Mouse (Mus musculus): ENCODE results near the gene Mvk. TPM values are rescaled to one million over a fixed set of nuclear protein-coding genes. Genes with fewer than 3 reads are reported as not detected.
A peak's percentile ranks its signal among the peaks of the same experiment; 100 is the strongest.

Mvk gene
- polyA plus RNA-seq (2014; fragmentation: Nextera tagmentation; extraction: Ambion mirVana), result 76.9 and 81.2 TPM in 2 replicates

GRCm38 (mm10) chr5:114443566-114444367 is at the start of gene Mvk, which contains the start of gene Mmab:
TSS of gene Mvk (plus strand) at chr5:114444269.
TSS of gene Mmab (minus strand) at chr5:114444060.
- peak; percentile 98 for ATAC-seq (ENCODE audit: low FRiP score)
- H3K9me3 ChIP-seq (ENCODE audit: control insufficient read depth, low read length), result no peaks in the 10 kb centered on the region
- no peaks in the 10 kb centered on the region for H3K27me3 ChIP-seq (ENCODE audit: control insufficient read depth, insufficient read depth, low read length)
- peak within 1 kb of the TSS; percentile 87 for H3K4me2 ChIP-seq (replicated peaks)
- peak within 1 kb of the TSS; percentile 67 for H3K4me3 ChIP-seq (replicated peaks; ENCODE audit: low read length)
- peaks cover 9% of the 10 kb centered on the region for H3K4me1 ChIP-seq (replicated peaks; ENCODE audit: control insufficient read depth, insufficient read depth, low read length)
- 3% methylated on average over 43 of the region's 43 CpGs for WGBS
- peak; percentile 97 for DNase-seq (ENCODE audit: low spot score)
- peak within 1 kb of the TSS; percentile 74 for H3K27ac ChIP-seq
- H3K9ac ChIP-seq, result peak within 1 kb of the TSS; percentile 80
- H3K36me3 ChIP-seq (replicated peaks; ENCODE audit: control insufficient read depth, insufficient read depth), result peaks cover 13% of the 10 kb centered on the region; the same call in 1 of the 2 replicates

- ATAC-seq (ENCODE audit: low FRiP score) (no peak), DNase-seq (ENCODE audit: low spot score) (no peak)
- no peak overlapping the region for H3K4me2 ChIP-seq (replicated peaks)
- peaks cover 100% of the 10 kb centered on the region for H3K36me3 ChIP-seq (replicated peaks; ENCODE audit: control insufficient read depth, insufficient read depth)
- no peak overlapping the region for H3K27ac ChIP-seq
- no peaks in the 10 kb centered on the region for H3K4me1 ChIP-seq (replicated peaks; ENCODE audit: control insufficient read depth, insufficient read depth, low read length)
- no peak overlapping the region for H3K9ac ChIP-seq
- no peak overlapping the region for H3K4me3 ChIP-seq (replicated peaks; ENCODE audit: low read length)
- 94% methylated on average over 14 of the region's 14 CpGs for WGBS
- no peaks in the 10 kb centered on the region for H3K9me3 ChIP-seq (ENCODE audit: control insufficient read depth, low read length)
- H3K27me3 ChIP-seq (ENCODE audit: control insufficient read depth, insufficient read depth, low read length), result no peaks in the 10 kb centered on the region
These were observed 37.5 kb upstream of the Mvk start for GRCm38 (mm10) chr5:114406592-114406991.

GRCm38 (mm10) chr5:114407269-114407668 is 36.8 kb upstream of the Mvk start:
- DNase-seq (ENCODE audit: low spot score) (no peak), ATAC-seq (ENCODE audit: low FRiP score) (no peak)
- 85% methylated on average over 10 of the region's 10 CpGs for WGBS
- Histone ChIP-seq H3K4me1 (replicated peaks; ENCODE audit: control insufficient read depth, insufficient read depth, low read length) (no peaks in the 10 kb centered on the region), H3K4me3 (replicated peaks; ENCODE audit: low read length) (no peak overlapping the region), H3K9me3 (ENCODE audit: control insufficient read depth, low read length) (no peaks in the 10 kb centered on the region), H3K36me3 (replicated peaks; ENCODE audit: control insufficient read depth, insufficient read depth) (peaks cover 100% of the 10 kb centered on the region), H3K27ac (no peak overlapping the region), H3K27me3 (ENCODE audit: control insufficient read depth, insufficient read depth, low read length) (no peaks in the 10 kb centered on the region), H3K4me2 (replicated peaks) (no peak overlapping the region), H3K9ac (no peak overlapping the region)

- WGBS, result 92% methylated on average over 9 of the region's 9 CpGs
- no peak overlapping the region for H3K4me3 ChIP-seq (replicated peaks; ENCODE audit: low read length)
- no peaks in the 10 kb centered on the region for H3K4me1 ChIP-seq (replicated peaks; ENCODE audit: control insufficient read depth, insufficient read depth, low read length)
- DNase-seq (ENCODE audit: low spot score), result no peak
- no peak for ATAC-seq (ENCODE audit: low FRiP score)
- H3K27me3 ChIP-seq (ENCODE audit: control insufficient read depth, insufficient read depth, low read length), result no peaks in the 10 kb centered on the region
- no peak overlapping the region for H3K4me2 ChIP-seq (replicated peaks)
- H3K36me3 ChIP-seq (replicated peaks; ENCODE audit: control insufficient read depth, insufficient read depth), result peaks cover 100% of the 10 kb centered on the region
- no peak overlapping the region for H3K9ac ChIP-seq
- no peaks in the 10 kb centered on the region for H3K9me3 ChIP-seq (ENCODE audit: control insufficient read depth, low read length)
- H3K27ac ChIP-seq, result no peak overlapping the region
These were observed 36.3 kb upstream of the Mvk start for GRCm38 (mm10) chr5:114407810-114408209.

GRCm38 (mm10) chr5:114408846-114409245 is 35.2 kb upstream of the Mvk start:
- peaks cover 100% of the 10 kb centered on the region for H3K36me3 ChIP-seq (replicated peaks; ENCODE audit: control insufficient read depth, insufficient read depth)
- ATAC-seq (ENCODE audit: low FRiP score) (no peak), DNase-seq (ENCODE audit: low spot score) (no peak)
- H3K4me3 ChIP-seq (replicated peaks; ENCODE audit: low read length), result no peak overlapping the region
- H3K9me3 ChIP-seq (ENCODE audit: control insufficient read depth, low read length), result no peaks in the 10 kb centered on the region
- 97% methylated on average over 11 of the region's 11 CpGs for WGBS
- no peaks in the 10 kb centered on the region for H3K27me3 ChIP-seq (ENCODE audit: control insufficient read depth, insufficient read depth, low read length)
- no peak overlapping the region for H3K4me2 ChIP-seq (replicated peaks)
- H3K27ac ChIP-seq, result no peak overlapping the region
- H3K4me1 ChIP-seq (replicated peaks; ENCODE audit: control insufficient read depth, insufficient read depth, low read length), result no peaks in the 10 kb centered on the region
- no peak overlapping the region for H3K9ac ChIP-seq

- ATAC-seq (ENCODE audit: low FRiP score) (no peak), DNase-seq (ENCODE audit: low spot score) (no peak)
- Histone ChIP-seq H3K4me3 (replicated peaks; ENCODE audit: low read length) (no peak overlapping the region), H3K27me3 (ENCODE audit: control insufficient read depth, insufficient read depth, low read length) (no peaks in the 10 kb centered on the region), H3K27ac (no peak overlapping the region), H3K4me2 (replicated peaks) (no peak overlapping the region), H3K4me1 (replicated peaks; ENCODE audit: control insufficient read depth, insufficient read depth, low read length) (no peaks in the 10 kb centered on the region), H3K9ac (no peak overlapping the region), H3K36me3 (replicated peaks; ENCODE audit: control insufficient read depth, insufficient read depth) (peaks cover 100% of the 10 kb centered on the region), H3K9me3 (ENCODE audit: control insufficient read depth, low read length) (no peaks in the 10 kb centered on the region)
- WGBS, result 91% methylated on average over 13 of the region's 13 CpGs
These were observed 33.6 kb upstream of the Mvk start for GRCm38 (mm10) chr5:114410429-114410828.

GRCm38 (mm10) chr5:114412361-114412998 is 31.6 kb upstream of the Mvk start:
- no peaks in the 10 kb centered on the region for H3K9me3 ChIP-seq (ENCODE audit: control insufficient read depth, low read length)
- no peak overlapping the region for H3K4me2 ChIP-seq (replicated peaks)
- ATAC-seq (ENCODE audit: low FRiP score) (no peak), DNase-seq (ENCODE audit: low spot score) (no peak)
- H3K27ac ChIP-seq, result no peak overlapping the region
- H3K27me3 ChIP-seq (ENCODE audit: control insufficient read depth, insufficient read depth, low read length), result no peaks in the 10 kb centered on the region
- no peaks in the 10 kb centered on the region for H3K4me1 ChIP-seq (replicated peaks; ENCODE audit: control insufficient read depth, insufficient read depth, low read length)
- WGBS, result 86% methylated on average over 23 of the region's 23 CpGs
- H3K9ac ChIP-seq, result no peak overlapping the region
- H3K4me3 ChIP-seq (replicated peaks; ENCODE audit: low read length), result no peak overlapping the region
- H3K36me3 ChIP-seq (replicated peaks; ENCODE audit: control insufficient read depth, insufficient read depth), result peaks cover 100% of the 10 kb centered on the region

- no peak overlapping the region for H3K4me2 ChIP-seq (replicated peaks)
- ATAC-seq (ENCODE audit: low FRiP score) (no peak), DNase-seq (ENCODE audit: low spot score) (no peak)
- H3K9ac ChIP-seq, result no peak overlapping the region
- no peaks in the 10 kb centered on the region for H3K27me3 ChIP-seq (ENCODE audit: control insufficient read depth, insufficient read depth, low read length)
- H3K27ac ChIP-seq, result no peak overlapping the region
- no peaks in the 10 kb centered on the region for H3K9me3 ChIP-seq (ENCODE audit: control insufficient read depth, low read length)
- H3K36me3 ChIP-seq (replicated peaks; ENCODE audit: control insufficient read depth, insufficient read depth), result peaks cover 100% of the 10 kb centered on the region
- H3K4me3 ChIP-seq (replicated peaks; ENCODE audit: low read length), result no peak overlapping the region
- H3K4me1 ChIP-seq (replicated peaks; ENCODE audit: control insufficient read depth, insufficient read depth, low read length), result no peaks in the 10 kb centered on the region
- WGBS, result 84% methylated on average over 16 of the region's 16 CpGs
These were observed 30.9 kb upstream of the Mvk start for GRCm38 (mm10) chr5:114413067-114413735.

- Histone ChIP-seq H3K27ac (no peak overlapping the region), H3K4me1 (replicated peaks; ENCODE audit: control insufficient read depth, insufficient read depth, low read length) (no peaks in the 10 kb centered on the region), H3K27me3 (ENCODE audit: control insufficient read depth, insufficient read depth, low read length) (no peaks in the 10 kb centered on the region), H3K36me3 (replicated peaks; ENCODE audit: control insufficient read depth, insufficient read depth) (peaks cover 100% of the 10 kb centered on the region), H3K4me2 (replicated peaks) (no peak overlapping the region), H3K9ac (no peak overlapping the region), H3K4me3 (replicated peaks; ENCODE audit: low read length) (no peak overlapping the region), H3K9me3 (ENCODE audit: control insufficient read depth, low read length) (no peaks in the 10 kb centered on the region)
- ATAC-seq (ENCODE audit: low FRiP score) (no peak), DNase-seq (ENCODE audit: low spot score) (no peak)
- 93% methylated on average over 5 of the region's 5 CpGs for WGBS
These were observed 28.5 kb upstream of the Mvk start for GRCm38 (mm10) chr5:114415606-114416005.

Measured in hindbrain, embryonic 14.5 days (tissue).